Mouse (Mus musculus): ENCODE results near the gene Man2a2. TPM values are rescaled to one million over a fixed set of nuclear protein-coding genes. Genes with fewer than 3 reads are reported as not detected.
A peak's percentile ranks its signal among the peaks of the same experiment; 100 is the strongest.

Man2a2 gene
- total and polyA plus RNA-seq, 3 experiments, result 12.5 to 46.3 (median 44.3) TPM

- H3K4me3 ChIP-seq (replicated peaks in 1 of 3; ENCODE audit: low read depth in 2 of 3, low read length in 2 of 3, poor library complexity in 1 of 3), result peak within 1 kb of the TSS; percentile 71 to 94 (median 80)
- peaks cover 56 to 66% of the 10 kb centered on the region in 2 experiments for H3K36me3 ChIP-seq (replicated peaks in 1 of 2; ENCODE audit: control insufficient read depth in 1 of 2, insufficient read depth in 1 of 2, low read length in 1 of 2)
Observed at GRCm38 (mm10) chr7:80324043-80324815, 46.9 kb downstream of the Man2a2 start, which contains the start of gene Rccd1. Gene Rccd1 (minus strand): TSS chr7:80324454.

GRCm38 (mm10) chr7:80323336-80323735 is 47.8 kb downstream of the Man2a2 start:
- TF ChIP-seq USF2 (conservative IDR thresholded peaks at IDR 0.05; ENCODE audit: low read depth, low read length) (no peak), POLR2A (IDR thresholded peaks at IDR 0.05; ENCODE audit: low read depth, low read length) (no peak), ZNF384 (IDR thresholded peaks at IDR 0.05; ENCODE audit: low read depth, low read length) (no peak), MXI1 (IDR thresholded peaks at IDR 0.05; ENCODE audit: low read depth, low read length) (no peak), CHD2 (IDR thresholded peaks at IDR 0.05; ENCODE audit: low read length) (no peak), KAT2A (IDR thresholded peaks at IDR 0.05; ENCODE audit: insufficient replicate concordance, low read length) (no peak), RAD21 (IDR thresholded peaks at IDR 0.05; ENCODE audit: low read depth, low read length) (no peak), ETS1 (conservative IDR thresholded peaks at IDR 0.05; ENCODE audit: low read depth, low read length) (no peak), CHD1 (IDR thresholded peaks at IDR 0.05; ENCODE audit: low read depth, low read length) (no peak)
- H3K27me3 ChIP-seq (replicated peaks), result no peaks in the 10 kb centered on the region
- peaks cover 3 to 18% of the 10 kb centered on the region in 2 experiments; a peak in 3 of 4 replicates for H3K4me1 ChIP-seq (ENCODE audit: control insufficient read depth in 1 of 2, insufficient read depth in 2 of 2)
- H3K4me3 ChIP-seq (replicated peaks in 1 of 3; ENCODE audit: low read depth in 2 of 3, low read length in 2 of 3, poor library complexity in 1 of 3), result peak overlapping the region; percentile 71 to 94 (median 80)
- H3K9ac ChIP-seq (ENCODE audit: insufficient read depth, low read depth), result peak overlapping the region; percentile 83
- dilution Hi-C loops (cut with MboI; ENCODE audit: extremely low pct_ligation_motif_present, extremely low pct_unique_long_range_greater_than_20kb, low sequenced_read_pairs), result no loop called here
- no peaks in the 10 kb centered on the region for H3K9me3 ChIP-seq (replicated peaks; ENCODE audit: low read length)
- H3K36me3 ChIP-seq (replicated peaks in 1 of 2; ENCODE audit: control insufficient read depth in 1 of 2, insufficient read depth in 1 of 2, low read length in 1 of 2), result peaks cover 55 to 66% of the 10 kb centered on the region in 2 experiments
- in situ Hi-C loops (cut with MboI; ENCODE audit: low pct_ligation_motif_present, low pct_unique_long_range_greater_than_20kb, low sequenced_read_pairs), result no loop called here
- no peak overlapping the region for H3K27ac ChIP-seq (ENCODE audit: insufficient read depth, low read depth)
- DNase-seq (ENCODE audit: extremely low read depth), result no peak
- H3K4me2 ChIP-seq (ENCODE audit: insufficient read depth, low read depth, poor library complexity, severe bottlenecking), result peak overlapping the region; percentile 92
- H3K79me2 ChIP-seq (replicated peaks; ENCODE audit: control insufficient read depth, extremely low read depth, insufficient read depth, poor library complexity, severe bottlenecking), result peaks cover 17% of the 10 kb centered on the region

More at GRCm38 (mm10) chr7:80324043-80324815, 46.9 kb downstream of the Man2a2 start, which contains the start of gene Rccd1:
- H3K9ac ChIP-seq (ENCODE audit: insufficient read depth, low read depth), result peak within 1 kb of the TSS; percentile 83
- in situ Hi-C loops (cut with MboI; ENCODE audit: low pct_ligation_motif_present, low pct_unique_long_range_greater_than_20kb, low sequenced_read_pairs) (no loop called here), dilution Hi-C loops (cut with MboI; ENCODE audit: extremely low pct_ligation_motif_present, extremely low pct_unique_long_range_greater_than_20kb, low sequenced_read_pairs) (no loop called here)
- peaks cover 3 to 18% of the 10 kb centered on the region in 2 experiments; a peak in 3 of 4 replicates for H3K4me1 ChIP-seq (ENCODE audit: control insufficient read depth in 1 of 2, insufficient read depth in 2 of 2)
- H3K27me3 ChIP-seq (replicated peaks), result no peaks in the 10 kb centered on the region
- peaks cover 17% of the 10 kb centered on the region for H3K79me2 ChIP-seq (replicated peaks; ENCODE audit: control insufficient read depth, extremely low read depth, insufficient read depth, poor library complexity, severe bottlenecking)
- H3K27ac ChIP-seq (ENCODE audit: insufficient read depth, low read depth), result peak within 1 kb of the TSS; percentile 83
- H3K4me2 ChIP-seq (ENCODE audit: insufficient read depth, low read depth, poor library complexity, severe bottlenecking), result peak within 1 kb of the TSS; percentile 92
- H3K9me3 ChIP-seq (replicated peaks; ENCODE audit: low read length), result no peaks in the 10 kb centered on the region
- peak; percentile 83 for TF ChIP-seq MYC (IDR thresholded peaks at IDR 0.05; ENCODE audit: low read depth, low read length)
- no peak for TF ChIP-seq E2F4 (IDR thresholded peaks at IDR 0.05; ENCODE audit: insufficient replicate concordance, low read depth, low read length)
- peak; percentile 63 for TF ChIP-seq JUN (IDR thresholded peaks at IDR 0.05; ENCODE audit: insufficient read depth, low read depth, low read length)
- peak; percentile 83 for TF ChIP-seq NRF1 (IDR thresholded peaks at IDR 0.05; ENCODE audit: low read depth, low read length)
- TF ChIP-seq EP300 (IDR thresholded peaks at IDR 0.05; ENCODE audit: low read length), result no peak
- TF ChIP-seq POLR2A (IDR thresholded peaks at IDR 0.05; ENCODE audit: low read depth, low read length), result peak; percentile 90
- peak; percentile 90 for TF ChIP-seq CHD2 (IDR thresholded peaks at IDR 0.05; ENCODE audit: low read length)
- TF ChIP-seq SIN3A (IDR thresholded peaks at IDR 0.05; ENCODE audit: low read length), result peak; percentile 96
- TF ChIP-seq POLR2AphosphoS2 (IDR thresholded peaks at IDR 0.05; ENCODE audit: low read depth, low read length), result peak; percentile 86
- no peak for TF ChIP-seq ETS1 (conservative IDR thresholded peaks at IDR 0.05; ENCODE audit: low read depth, low read length)
- 0 out of 2 replicates have a peak, but pooled peaks have one; percentile 29 for TF ChIP-seq MAZ (IDR thresholded peaks at IDR 0.05; ENCODE audit: low read depth, low read length)
- peak; percentile 89 for TF ChIP-seq MAX (IDR thresholded peaks at IDR 0.05; ENCODE audit: low read length)
- 0 out of 2 replicates have a peak, but pooled peaks have one; percentile 34 for TF ChIP-seq KAT2A (IDR thresholded peaks at IDR 0.05; ENCODE audit: insufficient replicate concordance, low read length)
- peak; percentile 95 for TF ChIP-seq ZMIZ1 (IDR thresholded peaks at IDR 0.05; ENCODE audit: low read depth, low read length)
- TF ChIP-seq ZC3H11A (IDR thresholded peaks at IDR 0.05; ENCODE audit: low read depth, low read length), result no peak
- TF ChIP-seq UBTF (IDR thresholded peaks at IDR 0.05; ENCODE audit: low read depth, low read length), result no peak
- TF ChIP-seq TBP (conservative IDR thresholded peaks at IDR 0.05; ENCODE audit: low read depth, low read length), result peak; percentile 85
- no peak; the same call in none of the 2 replicates for TF ChIP-seq MEF2A (IDR thresholded peaks at IDR 0.05; ENCODE audit: borderline replicate concordance, low read depth, low read length)
- TF ChIP-seq TCF12 (IDR thresholded peaks at IDR 0.05; ENCODE audit: low read depth, low read length), result peak; percentile 81; the same call in 1 of the 2 replicates
- no peak; the same call in 1 of the 2 replicates for TF ChIP-seq USF2 (conservative IDR thresholded peaks at IDR 0.05; ENCODE audit: low read depth, low read length)
- peak; percentile 76 for TF ChIP-seq HCFC1 (IDR thresholded peaks at IDR 0.05; ENCODE audit: low read depth, low read length)
- TF ChIP-seq IRF4 (IDR thresholded peaks at IDR 0.05; ENCODE audit: low read depth, low read length), result no peak; the same call in 1 of the 2 replicates
- TF ChIP-seq MAFK (IDR thresholded peaks at IDR 0.05; ENCODE audit: insufficient replicate concordance, low read length), result no peak
- TF ChIP-seq MXI1 (IDR thresholded peaks at IDR 0.05; ENCODE audit: low read depth, low read length), result peak; percentile 98
- peak; percentile 89 for TF ChIP-seq ELF1 (IDR thresholded peaks at IDR 0.05; ENCODE audit: low read depth, low read length)
- peak; percentile 90 for TF ChIP-seq ZNF384 (IDR thresholded peaks at IDR 0.05; ENCODE audit: low read depth, low read length)
- TF ChIP-seq NELFE (IDR thresholded peaks at IDR 0.05; ENCODE audit: low read depth, low read length), result peak; percentile 83
- peak; percentile 88 for TF ChIP-seq BHLHE40 (IDR thresholded peaks at IDR 0.05; ENCODE audit: low read depth, low read length)
- TF ChIP-seq JUND (conservative IDR thresholded peaks at IDR 0.05; ENCODE audit: low read depth, low read length), result peak; percentile 45; the same call in 1 of the 2 replicates
- DNase-seq (ENCODE audit: extremely low read depth), result peak; percentile 93
